Mouse (Mus musculus): ENCODE data around the gene Ccdc141. TPM values are rescaled to one million over a fixed set of nuclear protein-coding genes. Genes with fewer than 3 reads are reported as not detected.

The Ccdc141 gene
- total RNA-seq, 1 experiment = 3.3 TPM

- Histone ChIP-seq H3K9ac (ENCODE audit: insufficient read depth, low read depth, low read length, poor library complexity, severe bottlenecking) (no peak overlapping the region), H3K27ac (ENCODE audit: insufficient read depth, low read depth, low read length, poor library complexity, severe bottlenecking) (no peak overlapping the region), H3K9me3 (ENCODE audit: control insufficient read depth, insufficient read depth, low read depth, low read length) (no peaks in the 10 kb centered on the region), H3K4me3 (ENCODE audit: insufficient read depth in 1 of 2, low read depth in 1 of 2, low read length in 2 of 2, poor library complexity in 1 of 2, severe bottlenecking in 1 of 2) (no peak overlapping the region), H3K4me1 (ENCODE audit: control insufficient read depth in 2 of 2, insufficient read depth in 2 of 2, low read length in 2 of 2, poor library complexity in 1 of 2) (peaks cover 0 to 2% of the 10 kb centered on the region in 2 experiments; a peak in 2 of 4 replicates), H3K36me3 (ENCODE audit: control insufficient read depth, insufficient read depth, low read length, poor library complexity, severe bottlenecking) (peaks cover 4% of the 10 kb centered on the region; the same call in 1 of the 2 replicates)
- in situ Hi-C loops (cut with MboI; ENCODE audit: low sequenced_read_pairs in 2 of 2, unreplicated experiment in 2 of 2) = no loop called here
- no peak for DNase-seq (ENCODE audit: low read depth, low spot score)
- TF ChIP-seq ZC3H11A (IDR thresholded peaks at IDR 0.05; ENCODE audit: borderline replicate concordance, low read depth, low read length) (no peak), ZNF384 (IDR thresholded peaks at IDR 0.05; ENCODE audit: low read depth, low read length) (no peak), HCFC1 (IDR thresholded peaks at IDR 0.05; ENCODE audit: borderline replicate concordance, insufficient read depth, low read length) (no peak), MAFK (IDR thresholded peaks at IDR 0.05; ENCODE audit: insufficient read depth, low read depth, low read length) (no peak), CHD2 (IDR thresholded peaks at IDR 0.05; ENCODE audit: low read depth, low read length) (no peak)
Measured at GRCm38 (mm10) chr2:77182996-77183380, 12.6 kb upstream of the Ccdc141 start.

- no peak overlapping the region for H3K4me3 ChIP-seq (ENCODE audit: insufficient read depth in 1 of 2, low read depth in 1 of 2, low read length in 2 of 2, poor library complexity in 1 of 2, severe bottlenecking in 1 of 2)
- no peak overlapping the region for H3K27ac ChIP-seq (ENCODE audit: insufficient read depth, low read depth, low read length, poor library complexity, severe bottlenecking)
- peaks cover 3 to 4% of the 10 kb centered on the region in 2 experiments; a peak in 2 of 4 replicates for H3K4me1 ChIP-seq (ENCODE audit: control insufficient read depth in 2 of 2, insufficient read depth in 2 of 2, low read length in 2 of 2, poor library complexity in 1 of 2)
- DNase-seq (ENCODE audit: low read depth, low spot score) = no peak
- no peak overlapping the region for H3K9ac ChIP-seq (ENCODE audit: insufficient read depth, low read depth, low read length, poor library complexity, severe bottlenecking)
- H3K9me3 ChIP-seq (ENCODE audit: control insufficient read depth, insufficient read depth, low read depth, low read length) = no peaks in the 10 kb centered on the region
- peaks cover 4% of the 10 kb centered on the region; the same call in 1 of the 2 replicates for H3K36me3 ChIP-seq (ENCODE audit: control insufficient read depth, insufficient read depth, low read length, poor library complexity, severe bottlenecking)
- no peak for TF ChIP-seq ZNF384 (IDR thresholded peaks at IDR 0.05; ENCODE audit: low read depth, low read length)
- TF ChIP-seq ZC3H11A (IDR thresholded peaks at IDR 0.05; ENCODE audit: borderline replicate concordance, low read depth, low read length) = no peak
- no peak for TF ChIP-seq HCFC1 (IDR thresholded peaks at IDR 0.05; ENCODE audit: borderline replicate concordance, insufficient read depth, low read length)
- no peak for TF ChIP-seq MAFK (IDR thresholded peaks at IDR 0.05; ENCODE audit: insufficient read depth, low read depth, low read length)
- no peak for TF ChIP-seq CHD2 (IDR thresholded peaks at IDR 0.05; ENCODE audit: low read depth, low read length)
- in situ Hi-C loops (cut with MboI; ENCODE audit: low sequenced_read_pairs in 2 of 2, unreplicated experiment in 2 of 2) = no loop called here
Measured at GRCm38 (mm10) chr2:77182271-77182995, 12.0 kb upstream of the Ccdc141 start.

GRCm38 (mm10) chr2:77177472-77177871, 7.0 kb upstream of the Ccdc141 start:
- in situ Hi-C loops (cut with MboI; ENCODE audit: low sequenced_read_pairs in 2 of 2, unreplicated experiment in 2 of 2) = no loop called here
- Histone ChIP-seq H3K4me1 (ENCODE audit: control insufficient read depth in 2 of 2, insufficient read depth in 2 of 2, low read length in 2 of 2, poor library complexity in 1 of 2) (peaks cover 3 to 8% of the 10 kb centered on the region in 2 experiments; a peak in 3 of 4 replicates), H3K27ac (ENCODE audit: insufficient read depth, low read depth, low read length, poor library complexity, severe bottlenecking) (no peak overlapping the region), H3K36me3 (ENCODE audit: control insufficient read depth, insufficient read depth, low read length, poor library complexity, severe bottlenecking) (no peaks in the 10 kb centered on the region), H3K9me3 (ENCODE audit: control insufficient read depth, insufficient read depth, low read depth, low read length) (no peaks in the 10 kb centered on the region), H3K9ac (ENCODE audit: insufficient read depth, low read depth, low read length, poor library complexity, severe bottlenecking) (no peak overlapping the region), H3K4me3 (ENCODE audit: insufficient read depth in 1 of 2, low read depth in 1 of 2, low read length in 2 of 2, poor library complexity in 1 of 2, severe bottlenecking in 1 of 2) (no peak overlapping the region)
- DNase-seq (ENCODE audit: low read depth, low spot score) = no peak
- TF ChIP-seq ZC3H11A (IDR thresholded peaks at IDR 0.05; ENCODE audit: borderline replicate concordance, low read depth, low read length) (no peak), CHD2 (IDR thresholded peaks at IDR 0.05; ENCODE audit: low read depth, low read length) (no peak), MAFK (IDR thresholded peaks at IDR 0.05; ENCODE audit: insufficient read depth, low read depth, low read length) (no peak), ZNF384 (IDR thresholded peaks at IDR 0.05; ENCODE audit: low read depth, low read length) (no peak), HCFC1 (IDR thresholded peaks at IDR 0.05; ENCODE audit: borderline replicate concordance, insufficient read depth, low read length) (no peak)

- Histone ChIP-seq H3K4me3 (ENCODE audit: insufficient read depth in 1 of 2, low read depth in 1 of 2, low read length in 2 of 2, poor library complexity in 1 of 2, severe bottlenecking in 1 of 2) (no peak overlapping the region; a peak in 1 of 4 replicates), H3K9me3 (ENCODE audit: control insufficient read depth, insufficient read depth, low read depth, low read length) (no peaks in the 10 kb centered on the region), H3K9ac (ENCODE audit: insufficient read depth, low read depth, low read length, poor library complexity, severe bottlenecking) (no peak overlapping the region; the same call in 1 of the 2 replicates), H3K36me3 (ENCODE audit: control insufficient read depth, insufficient read depth, low read length, poor library complexity, severe bottlenecking) (no peaks in the 10 kb centered on the region), H3K4me1 (ENCODE audit: control insufficient read depth in 2 of 2, insufficient read depth in 2 of 2, low read length in 2 of 2, poor library complexity in 1 of 2) (peaks cover 8% of the 10 kb centered on the region in 2 experiments; a peak in 3 of 4 replicates), H3K27ac (ENCODE audit: insufficient read depth, low read depth, low read length, poor library complexity, severe bottlenecking) (0 out of 2 replicates have a peak overlapping the region, but pooled peaks have one; percentile 33)
- TF ChIP-seq HCFC1 (IDR thresholded peaks at IDR 0.05; ENCODE audit: borderline replicate concordance, insufficient read depth, low read length) = no peak
- TF ChIP-seq ZNF384 (IDR thresholded peaks at IDR 0.05; ENCODE audit: low read depth, low read length) = no peak
- TF ChIP-seq MAFK (IDR thresholded peaks at IDR 0.05; ENCODE audit: insufficient read depth, low read depth, low read length) = no peak
- no peak for TF ChIP-seq ZC3H11A (IDR thresholded peaks at IDR 0.05; ENCODE audit: borderline replicate concordance, low read depth, low read length)
- no peak for TF ChIP-seq CHD2 (IDR thresholded peaks at IDR 0.05; ENCODE audit: low read depth, low read length)
- peak; percentile 22 for DNase-seq (ENCODE audit: low read depth, low spot score)
- in situ Hi-C loops (cut with MboI; ENCODE audit: low sequenced_read_pairs in 2 of 2, unreplicated experiment in 2 of 2) = no loop called here
Measured at GRCm38 (mm10) chr2:77176413-77176812, 6.0 kb upstream of the Ccdc141 start.

Data from ES-E14 (cell line).